Mouse (Mus musculus): ENCODE results near the gene Ubqln1.
"Not testable (repeated sequence)": the region's sequence is repeated elsewhere in the genome, so short reads cannot be mapped to it uniquely, and the experiment has no call there.

Ubqln1 gene

GRCm38 (mm10) chr13:58150442-58150841 is 65.0 kb downstream of the Ubqln1 start:
- DNase-seq (ENCODE audit: low spot score) = no peak

DNA sequence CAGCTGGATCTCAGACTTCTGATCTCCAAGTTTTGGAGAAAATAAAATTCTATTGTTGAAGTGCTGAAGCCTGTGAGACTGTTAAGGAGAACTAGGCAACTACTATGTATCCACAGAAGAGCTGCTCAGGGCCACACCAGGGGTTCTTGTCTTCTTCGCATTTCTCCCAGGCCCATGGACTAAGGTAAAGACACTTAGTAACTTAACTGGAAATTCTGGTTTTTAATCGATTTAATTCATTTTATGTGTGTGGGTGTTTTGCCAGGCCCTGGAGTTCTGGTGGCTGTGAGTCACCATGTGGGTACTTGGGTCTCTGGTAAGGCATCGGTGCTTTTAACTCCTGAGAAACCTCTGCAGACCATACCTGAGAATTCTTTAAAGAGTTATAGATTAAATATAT is 65.8 kb downstream of the Ubqln1 start:
- no peak for DNase-seq (ENCODE audit: low spot score)

- DNase-seq (ENCODE audit: low spot score) = peak; percentile 12
Observed at GRCm38 (mm10) chr13:58149033-58149558, 66.4 kb downstream of the Ubqln1 start.

- peak; percentile 60 for DNase-seq (ENCODE audit: low spot score)
Observed at GRCm38 (mm10) chr13:58148256-58148831, 67.1 kb downstream of the Ubqln1 start.

DNA sequence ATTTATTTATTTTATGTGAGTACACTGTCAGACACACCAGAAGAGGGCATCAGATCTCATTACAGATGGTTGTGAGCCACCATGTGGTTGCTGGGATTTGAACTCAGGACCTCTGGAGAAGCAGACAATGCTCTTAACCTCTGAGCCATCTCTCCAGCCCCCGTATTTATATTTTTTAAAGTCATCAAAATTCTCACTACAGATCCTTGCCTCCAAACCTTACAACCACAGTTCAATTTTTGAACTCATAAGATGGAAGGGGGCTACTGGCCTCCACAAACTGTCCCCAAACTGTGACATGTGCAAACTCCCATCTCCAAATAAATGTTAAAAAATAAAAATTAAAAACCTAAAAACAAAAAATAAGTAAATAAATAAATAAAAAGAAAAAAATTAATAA is 67.7 kb downstream of the Ubqln1 start:
- DNase-seq (ENCODE audit: low spot score) = no peak

DNA sequence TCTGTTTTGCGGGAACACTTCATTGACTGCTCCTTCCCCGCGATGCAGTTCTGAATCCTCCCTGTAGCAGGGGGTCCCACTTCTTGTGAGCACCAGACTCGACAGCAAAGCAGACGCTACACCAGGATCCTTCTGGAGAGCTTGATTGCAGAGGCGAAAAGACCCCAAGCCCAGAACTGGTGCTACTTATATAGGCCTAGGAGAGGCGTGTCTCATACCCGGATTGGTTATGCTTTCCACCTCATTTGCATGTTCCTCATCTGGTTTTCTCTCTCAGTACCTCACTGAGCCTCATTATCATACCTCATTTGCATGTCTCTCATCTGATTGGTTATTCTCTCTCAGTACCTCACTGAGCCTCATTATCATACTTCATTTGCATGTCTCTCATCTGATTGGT is 68.8 kb downstream of the Ubqln1 start:
- DNase-seq (ENCODE audit: low spot score) = not testable (repeated sequence)

- DNase-seq (ENCODE audit: low spot score) = no peak
Observed at GRCm38 (mm10) chr13:58131692-58132091, 83.8 kb downstream of the Ubqln1 start.

- DNase-seq (ENCODE audit: low spot score) = no peak
Observed at GRCm38 (mm10) chr13:58129687-58130246, 85.7 kb downstream of the Ubqln1 start.

- DNase-seq (ENCODE audit: low spot score) = peak; percentile 96
Observed at GRCm38 (mm10) chr13:58128768-58129671, 86.4 kb downstream of the Ubqln1 start.

- DNase-seq (ENCODE audit: low spot score) = peak; percentile 96
Observed at GRCm38 (mm10) chr13:58128396-58128767, 87.1 kb downstream of the Ubqln1 start, which contains the start of gene Hnrnpa0. Gene Hnrnpa0 (minus strand): TSS chr13:58128556.

GRCm38 (mm10) chr13:58127766-58128361 is 87.6 kb downstream of the Ubqln1 start:
- no peak for DNase-seq (ENCODE audit: low spot score)

GRCm38 (mm10) chr13:58126862-58127765 is 88.3 kb downstream of the Ubqln1 start:
- no peak for DNase-seq (ENCODE audit: low spot score)

Data from ovary, postnatal 36 days (tissue).